Mouse (Mus musculus): ENCODE measurements around the gene C5ar1. TPM values are rescaled to one million over a fixed set of nuclear protein-coding genes. Genes with fewer than 3 reads are reported as not detected.
"Not testable (repeated sequence)": the region's sequence is repeated elsewhere in the genome, so short reads cannot be mapped to it uniquely, and the experiment has no call there.

Gene C5ar1
- polyA plus RNA-seq, 1 experiment from 2014 or later: 1.8 TPM

GRCm38 (mm10) chr7:16271139-16271538, 11.8 kb upstream of the C5ar1 start:
- 78% methylated on average over 1 of the region's 1 CpGs for WGBS
- ATAC-seq (ENCODE audit: low FRiP score, low TSS enrichment): no peak

GRCm38 (mm10) chr7:16266593-16266992, 7.3 kb upstream of the C5ar1 start:
- not testable (repeated sequence) for H3K4me1 ChIP-seq (ENCODE audit: control insufficient read depth, insufficient read depth, low read length); H3K36me3 ChIP-seq (ENCODE audit: control insufficient read depth, insufficient read depth, low read length); H3K27me3 ChIP-seq (ENCODE audit: control insufficient read depth, insufficient read depth, low read length); H3K9ac ChIP-seq (ENCODE audit: low read depth, low read length); H3K27ac ChIP-seq (ENCODE audit: low read depth, low read length); H3K4me2 ChIP-seq (replicated peaks; ENCODE audit: low read depth, low read length); ATAC-seq (ENCODE audit: low FRiP score, low TSS enrichment); H3K4me3 ChIP-seq (ENCODE audit: low read length); H3K9me3 ChIP-seq (ENCODE audit: control insufficient read depth, low read length)
- WGBS: 89% methylated on average over 7 of the region's 7 CpGs

More at GRCm38 (mm10) chr7:16271139-16271538, 11.8 kb upstream of the C5ar1 start:
- H3K27me3 ChIP-seq (ENCODE audit: control insufficient read depth, insufficient read depth, low read length): no peaks in the 10 kb centered on the region
- H3K27ac ChIP-seq (ENCODE audit: low read depth, low read length): no peak overlapping the region
- H3K4me3 ChIP-seq (ENCODE audit: low read length): no peak overlapping the region
- no peak overlapping the region for H3K9ac ChIP-seq (ENCODE audit: low read depth, low read length)
- H3K9me3 ChIP-seq (ENCODE audit: control insufficient read depth, low read length): no peaks in the 10 kb centered on the region
- H3K36me3 ChIP-seq (ENCODE audit: control insufficient read depth, insufficient read depth, low read length): peaks cover 7% of the 10 kb centered on the region
- H3K4me1 ChIP-seq (ENCODE audit: control insufficient read depth, insufficient read depth, low read length): peaks cover 13% of the 10 kb centered on the region
- H3K4me2 ChIP-seq (replicated peaks; ENCODE audit: low read depth, low read length): no peak overlapping the region

GRCm38 (mm10) chr7:16265856-16266255, 6.5 kb upstream of the C5ar1 start:
- H3K9me3 ChIP-seq (ENCODE audit: control insufficient read depth, low read length): no peaks in the 10 kb centered on the region; the same call in 1 of the 2 replicates
- H3K4me2 ChIP-seq (replicated peaks; ENCODE audit: low read depth, low read length): no peak overlapping the region
- no peaks in the 10 kb centered on the region for H3K27me3 ChIP-seq (ENCODE audit: control insufficient read depth, insufficient read depth, low read length)
- no peak overlapping the region for H3K4me3 ChIP-seq (ENCODE audit: low read length)
- no peak overlapping the region for H3K9ac ChIP-seq (ENCODE audit: low read depth, low read length)
- WGBS: 89% methylated on average over 11 of the region's 11 CpGs
- no peaks in the 10 kb centered on the region for H3K4me1 ChIP-seq (ENCODE audit: control insufficient read depth, insufficient read depth, low read length)
- H3K36me3 ChIP-seq (ENCODE audit: control insufficient read depth, insufficient read depth, low read length): no peaks in the 10 kb centered on the region
- ATAC-seq (ENCODE audit: low FRiP score, low TSS enrichment): no peak
- no peak overlapping the region for H3K27ac ChIP-seq (ENCODE audit: low read depth, low read length)

- H3K4me2 ChIP-seq (replicated peaks; ENCODE audit: low read depth, low read length): no peak overlapping the region
- no peak overlapping the region for H3K27ac ChIP-seq (ENCODE audit: low read depth, low read length)
- ATAC-seq (ENCODE audit: low FRiP score, low TSS enrichment): no peak
- H3K4me3 ChIP-seq (ENCODE audit: low read length): no peak overlapping the region
- H3K27me3 ChIP-seq (ENCODE audit: control insufficient read depth, insufficient read depth, low read length): no peaks in the 10 kb centered on the region
- 86% methylated on average over 5 of the region's 5 CpGs for WGBS
- H3K9me3 ChIP-seq (ENCODE audit: control insufficient read depth, low read length): no peaks in the 10 kb centered on the region; the same call in 1 of the 2 replicates
- no peaks in the 10 kb centered on the region for H3K4me1 ChIP-seq (ENCODE audit: control insufficient read depth, insufficient read depth, low read length)
- H3K36me3 ChIP-seq (ENCODE audit: control insufficient read depth, insufficient read depth, low read length): no peaks in the 10 kb centered on the region
- no peak overlapping the region for H3K9ac ChIP-seq (ENCODE audit: low read depth, low read length)
Measured at GRCm38 (mm10) chr7:16263843-16264242, 4.5 kb upstream of the C5ar1 start.

- Histone ChIP-seq H3K27ac (ENCODE audit: low read depth, low read length) (no peak overlapping the region), H3K9me3 (ENCODE audit: control insufficient read depth, low read length) (no peaks in the 10 kb centered on the region; the same call in 1 of the 2 replicates), H3K4me3 (ENCODE audit: low read length) (no peak overlapping the region), H3K27me3 (ENCODE audit: control insufficient read depth, insufficient read depth, low read length) (no peaks in the 10 kb centered on the region), H3K4me2 (replicated peaks; ENCODE audit: low read depth, low read length) (no peak overlapping the region), H3K36me3 (ENCODE audit: control insufficient read depth, insufficient read depth, low read length) (no peaks in the 10 kb centered on the region), H3K4me1 (ENCODE audit: control insufficient read depth, insufficient read depth, low read length) (no peaks in the 10 kb centered on the region), H3K9ac (ENCODE audit: low read depth, low read length) (no peak overlapping the region)
- 34% methylated on average over 8 of the region's 8 CpGs for WGBS
- ATAC-seq (ENCODE audit: low FRiP score, low TSS enrichment): 0 out of 2 replicates have a peak, but pooled peaks have one; percentile 9
Measured at GRCm38 (mm10) chr7:16263015-16263787, 3.9 kb upstream of the C5ar1 start.

GRCm38 (mm10) chr7:16261097-16261496, 1.8 kb upstream of the C5ar1 start:
- Histone ChIP-seq H3K4me2 (replicated peaks; ENCODE audit: low read depth, low read length) (no peak overlapping the region), H3K27ac (ENCODE audit: low read depth, low read length) (no peak overlapping the region), H3K4me1 (ENCODE audit: control insufficient read depth, insufficient read depth, low read length) (no peaks in the 10 kb centered on the region), H3K4me3 (ENCODE audit: low read length) (no peak overlapping the region), H3K36me3 (ENCODE audit: control insufficient read depth, insufficient read depth, low read length) (no peaks in the 10 kb centered on the region), H3K9me3 (ENCODE audit: control insufficient read depth, low read length) (no peaks in the 10 kb centered on the region; the same call in 1 of the 2 replicates), H3K9ac (ENCODE audit: low read depth, low read length) (no peak overlapping the region), H3K27me3 (ENCODE audit: control insufficient read depth, insufficient read depth, low read length) (no peaks in the 10 kb centered on the region)
- ATAC-seq (ENCODE audit: low FRiP score, low TSS enrichment): no peak
- 81% methylated on average over 1 of the region's 1 CpGs for WGBS

- Histone ChIP-seq H3K36me3 (ENCODE audit: control insufficient read depth, insufficient read depth, low read length) (no peaks in the 10 kb centered on the region), H3K4me1 (ENCODE audit: control insufficient read depth, insufficient read depth, low read length) (no peaks in the 10 kb centered on the region), H3K4me3 (ENCODE audit: low read length) (no peak overlapping the region), H3K27me3 (ENCODE audit: control insufficient read depth, insufficient read depth, low read length) (no peaks in the 10 kb centered on the region), H3K27ac (ENCODE audit: low read depth, low read length) (no peak overlapping the region), H3K9me3 (ENCODE audit: control insufficient read depth, low read length) (no peaks in the 10 kb centered on the region), H3K9ac (ENCODE audit: low read depth, low read length) (no peak overlapping the region), H3K4me2 (replicated peaks; ENCODE audit: low read depth, low read length) (no peak overlapping the region)
- ATAC-seq (ENCODE audit: low FRiP score, low TSS enrichment): no peak
- WGBS: 89% methylated on average over 11 of the region's 11 CpGs
Measured at GRCm38 (mm10) chr7:16257830-16258229, 1.5 kb downstream of the C5ar1 start.

- H3K36me3 ChIP-seq (ENCODE audit: control insufficient read depth, insufficient read depth, low read length); H3K4me2 ChIP-seq (replicated peaks; ENCODE audit: low read depth, low read length); H3K4me3 ChIP-seq (ENCODE audit: low read length); H3K9me3 ChIP-seq (ENCODE audit: control insufficient read depth, low read length); H3K27me3 ChIP-seq (ENCODE audit: control insufficient read depth, insufficient read depth, low read length); H3K27ac ChIP-seq (ENCODE audit: low read depth, low read length); H3K4me1 ChIP-seq (ENCODE audit: control insufficient read depth, insufficient read depth, low read length); H3K9ac ChIP-seq (ENCODE audit: low read depth, low read length); ATAC-seq (ENCODE audit: low FRiP score, low TSS enrichment): not testable (repeated sequence)
- WGBS: 78% methylated on average over 4 of the region's 4 CpGs
Measured at GRCm38 (mm10) chr7:16255963-16256362, 3.4 kb downstream of the C5ar1 start.

GRCm38 (mm10) chr7:16254195-16254594, 5.1 kb downstream of the C5ar1 start:
- Histone ChIP-seq H3K9me3 (ENCODE audit: control insufficient read depth, low read length) (no peaks in the 10 kb centered on the region), H3K4me3 (ENCODE audit: low read length) (no peak overlapping the region), H3K4me2 (replicated peaks; ENCODE audit: low read depth, low read length) (no peak overlapping the region), H3K36me3 (ENCODE audit: control insufficient read depth, insufficient read depth, low read length) (no peaks in the 10 kb centered on the region), H3K27ac (ENCODE audit: low read depth, low read length) (no peak overlapping the region), H3K9ac (ENCODE audit: low read depth, low read length) (no peak overlapping the region), H3K4me1 (ENCODE audit: control insufficient read depth, insufficient read depth, low read length) (no peaks in the 10 kb centered on the region), H3K27me3 (ENCODE audit: control insufficient read depth, insufficient read depth, low read length) (no peaks in the 10 kb centered on the region)
- ATAC-seq (ENCODE audit: low FRiP score, low TSS enrichment): no peak
- WGBS: 56% methylated on average over 4 of the region's 4 CpGs
